Mouse (Mus musculus): ENCODE measurements around the gene Ctbp2.

The Ctbp2 gene

DNA sequence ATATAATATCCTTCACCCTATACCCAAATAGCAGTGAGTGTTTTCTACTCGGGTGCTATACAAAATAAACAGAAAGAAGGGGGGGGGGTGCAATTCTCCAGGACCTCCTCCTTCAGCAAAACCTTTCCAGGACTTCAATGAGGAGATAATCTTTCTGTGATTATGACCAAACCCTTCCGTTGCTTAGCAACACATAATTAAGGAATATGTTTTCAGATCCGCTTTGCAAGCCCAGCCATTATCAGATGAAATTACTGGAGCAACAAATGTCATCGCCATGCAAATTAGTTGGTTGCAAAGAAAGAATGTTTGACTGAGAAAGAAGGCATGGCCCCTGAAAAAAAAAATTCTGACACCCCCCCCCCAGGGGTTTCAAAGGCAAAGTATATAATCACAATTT, 112.5 kb downstream of the Ctbp2 start:
- in situ Hi-C loops (cut with MboI; ENCODE audit: low sequenced_read_pairs): no loop called here

DNA sequence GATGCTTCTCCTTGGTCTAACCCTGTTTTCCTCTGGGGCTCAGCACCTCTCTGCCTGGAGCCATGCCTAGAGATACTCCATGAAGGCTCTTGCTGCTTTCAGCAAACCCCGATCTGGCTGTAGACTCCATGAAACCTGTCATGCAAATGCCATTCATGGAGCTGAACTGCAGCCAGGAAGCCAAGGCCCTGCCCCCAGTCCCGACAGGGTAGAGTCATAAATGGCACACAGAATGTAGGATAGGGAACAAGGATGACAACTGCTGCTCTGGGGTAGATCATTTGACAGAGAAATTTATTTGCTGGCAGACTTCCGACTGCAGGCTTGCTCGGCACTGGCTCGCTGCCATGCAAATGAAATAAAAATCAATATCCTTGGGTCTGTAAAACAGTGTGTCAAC, 113.0 kb downstream of the Ctbp2 start:
- in situ Hi-C loops (cut with MboI; ENCODE audit: low sequenced_read_pairs): no loop called here

DNA sequence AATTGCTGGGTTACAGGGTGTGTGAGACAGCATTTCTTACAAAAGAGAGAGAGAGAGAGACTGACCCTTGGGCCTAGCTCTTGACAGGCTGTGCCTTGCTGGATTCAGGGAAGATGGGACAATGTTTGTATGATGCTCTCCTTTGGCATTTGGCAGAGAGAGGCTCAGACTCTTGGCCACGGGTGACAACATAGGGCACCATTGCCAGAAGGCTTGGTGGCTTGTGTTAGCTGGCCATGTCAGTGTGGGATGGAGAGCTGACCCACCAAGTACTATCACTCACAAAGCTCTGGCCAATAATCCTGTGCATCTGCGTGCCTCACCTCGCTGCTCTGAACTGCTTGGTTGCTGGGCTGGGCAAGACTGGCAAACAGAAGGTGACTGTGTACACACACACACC, 113.7 kb downstream of the Ctbp2 start:
- in situ Hi-C loops (cut with MboI; ENCODE audit: low sequenced_read_pairs): no loop called here

DNA sequence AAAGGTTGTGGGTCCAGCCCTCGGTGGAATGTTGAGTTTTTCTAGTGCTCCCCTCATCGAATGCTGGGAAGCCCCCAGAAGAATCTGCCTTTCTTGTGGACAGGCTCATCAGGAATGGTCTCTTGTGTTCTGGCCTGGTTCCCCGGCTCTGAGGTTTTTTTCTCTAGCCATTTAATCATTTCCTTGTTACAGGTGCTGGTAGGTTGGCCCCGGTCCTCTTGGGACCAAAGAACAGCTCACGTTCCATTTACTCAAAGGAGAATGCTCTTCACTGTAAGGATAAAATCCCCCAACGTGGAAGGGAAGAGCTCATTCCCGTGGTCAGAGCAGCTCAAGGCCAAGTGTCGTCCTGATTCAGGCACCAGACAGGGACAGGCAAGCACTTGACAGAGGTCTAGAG, 114.5 kb downstream of the Ctbp2 start:
- in situ Hi-C loops (cut with MboI; ENCODE audit: low sequenced_read_pairs): no loop called here

DNA sequence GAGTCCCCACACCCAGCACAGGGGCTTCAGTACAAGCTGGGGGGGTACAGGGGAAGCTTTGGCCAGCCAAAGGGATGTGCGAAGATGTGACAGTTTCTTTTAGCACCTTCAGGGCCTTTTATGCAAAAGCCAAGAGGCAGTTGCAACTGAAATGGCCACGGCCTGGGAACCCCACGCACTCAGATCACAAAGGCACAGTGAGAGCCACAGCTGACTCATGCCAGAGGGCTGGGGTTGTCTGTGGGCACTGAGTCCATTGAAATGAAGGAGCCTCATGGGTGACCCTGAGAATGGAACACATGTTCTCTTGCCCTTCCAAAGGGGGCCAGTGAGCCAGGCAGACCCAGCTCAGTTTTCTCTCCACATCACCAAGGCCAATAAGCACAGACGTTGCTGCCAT, 115.5 kb downstream of the Ctbp2 start:
- in situ Hi-C loops (cut with MboI; ENCODE audit: low sequenced_read_pairs): no loop called here

DNA sequence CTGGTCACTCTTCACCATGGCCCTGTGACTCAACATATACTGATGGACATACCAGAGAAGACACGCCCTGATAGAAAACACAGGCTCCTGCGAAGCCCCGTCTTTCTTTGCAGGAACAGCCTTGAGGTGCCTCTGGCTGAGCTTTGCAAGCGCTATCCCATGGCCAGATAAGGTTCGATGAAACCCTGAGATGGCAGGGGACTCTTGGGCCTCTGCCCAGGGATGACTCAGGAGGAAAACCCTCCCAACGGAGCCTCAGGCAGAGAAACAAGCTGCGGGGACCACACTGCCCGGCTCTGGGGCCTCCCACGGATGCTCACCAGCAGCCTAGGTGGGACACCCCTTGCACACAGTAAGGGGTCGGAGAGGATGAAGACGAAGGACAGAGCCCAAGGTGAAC, 116.8 kb downstream of the Ctbp2 start:
- in situ Hi-C loops (cut with MboI; ENCODE audit: low sequenced_read_pairs): no loop called here

DNA sequence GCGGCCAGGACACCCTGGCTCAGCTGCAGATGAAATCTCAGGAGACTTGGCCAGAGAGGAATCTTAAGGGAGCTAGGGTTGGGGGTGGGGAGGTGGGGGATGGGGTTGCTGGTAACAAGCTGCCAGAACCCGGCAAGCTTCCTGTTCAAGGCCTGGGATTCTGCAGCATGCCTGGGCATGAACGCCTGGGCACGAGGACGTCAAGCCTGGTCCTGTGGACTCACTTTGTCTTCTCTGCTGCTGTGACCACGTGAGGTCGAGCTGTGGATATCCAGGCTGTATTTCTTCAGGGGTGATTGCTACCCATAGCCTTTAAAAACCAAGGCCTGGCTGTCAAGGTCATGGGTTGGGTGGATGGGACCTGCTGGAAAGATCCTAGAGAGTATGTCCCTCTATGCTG, 118.4 kb downstream of the Ctbp2 start:
- in situ Hi-C loops (cut with MboI; ENCODE audit: low sequenced_read_pairs): no loop called here

DNA sequence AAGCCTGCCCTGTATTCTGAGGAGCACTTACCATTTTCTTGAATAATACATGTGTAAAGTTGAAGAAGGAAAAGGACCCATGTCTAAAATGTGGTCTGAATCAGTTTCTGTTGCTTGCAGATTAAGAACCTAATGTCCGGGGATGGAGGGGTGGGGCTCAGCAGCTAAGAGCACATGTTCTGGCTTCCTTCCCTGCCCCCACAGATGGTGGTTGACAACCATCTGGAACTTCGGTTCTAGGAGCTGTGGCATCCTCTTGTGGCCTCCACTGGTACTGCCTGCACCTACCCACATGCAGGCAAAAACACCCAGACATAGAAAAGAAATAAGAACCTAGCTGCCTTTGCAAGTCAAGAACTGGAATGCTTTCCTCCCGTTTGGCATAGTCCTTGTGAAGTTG, 120.7 kb downstream of the Ctbp2 start:
- in situ Hi-C loops (cut with MboI; ENCODE audit: low sequenced_read_pairs): no loop called here

DNA sequence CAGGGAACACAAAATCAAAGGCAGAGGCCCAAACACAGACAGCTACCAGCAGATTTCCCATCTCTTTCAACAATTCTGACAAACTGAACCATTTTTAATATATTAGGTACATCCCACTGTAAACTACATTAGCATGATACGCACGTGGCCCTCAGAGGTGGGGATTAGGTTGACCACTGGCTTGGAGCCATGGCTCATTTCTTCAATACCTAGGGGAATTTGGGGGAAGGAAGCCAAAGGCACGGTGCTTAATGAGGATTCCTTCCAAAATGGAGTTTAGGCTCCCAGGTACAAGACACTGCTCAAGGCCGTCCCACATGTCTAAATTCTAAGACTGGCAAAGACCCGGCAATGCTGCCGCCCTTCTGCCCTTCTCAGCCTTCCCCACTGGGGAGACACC, 121.9 kb downstream of the Ctbp2 start:
- in situ Hi-C loops (cut with MboI; ENCODE audit: low sequenced_read_pairs): no loop called here

DNA sequence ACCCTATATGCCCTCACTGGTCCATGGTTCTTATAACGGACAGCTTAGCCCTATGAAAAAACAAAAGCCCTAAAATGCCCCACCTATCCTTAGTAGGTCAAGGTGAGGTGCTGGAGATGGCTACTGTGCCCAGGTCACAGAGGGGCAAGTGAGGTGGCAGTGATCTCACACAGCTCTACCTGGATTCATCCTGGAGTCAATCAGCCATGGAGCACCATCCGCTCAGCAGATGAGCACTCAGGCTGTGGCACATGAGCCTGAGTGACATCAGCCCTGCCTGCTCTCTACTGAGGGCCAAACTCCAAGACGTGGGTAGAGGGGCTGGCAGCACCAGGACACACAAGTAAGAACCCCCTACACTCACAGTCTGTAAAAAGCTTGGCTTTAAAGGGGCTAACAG, 122.8 kb downstream of the Ctbp2 start:
- in situ Hi-C loops (cut with MboI; ENCODE audit: low sequenced_read_pairs): no loop called here

DNA sequence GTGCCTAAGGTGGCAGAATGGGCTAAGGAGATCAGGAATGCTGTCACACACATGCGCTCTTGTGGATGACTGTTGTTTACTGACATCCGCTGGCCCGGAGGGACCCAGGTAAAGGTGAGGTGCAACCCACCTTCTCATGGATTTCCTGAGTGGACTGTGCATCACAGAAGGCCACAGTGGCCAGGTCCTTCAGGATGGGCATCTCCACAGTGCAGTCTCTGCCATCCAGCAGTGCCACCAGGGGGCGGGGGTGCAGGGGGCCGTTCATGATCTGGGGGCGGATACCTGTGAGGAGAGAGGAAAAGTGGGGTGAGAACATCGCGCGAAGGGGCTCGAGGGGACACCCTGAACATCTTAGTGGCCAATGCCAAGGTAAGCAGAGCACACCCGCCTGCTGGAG, 125.1 kb downstream of the Ctbp2 start:
- in situ Hi-C loops (cut with MboI; ENCODE audit: low sequenced_read_pairs): loop anchor here (5.0 kb wide), 1 partner anchor 347 kb away; no protein-coding TSS in a partner anchor

DNA sequence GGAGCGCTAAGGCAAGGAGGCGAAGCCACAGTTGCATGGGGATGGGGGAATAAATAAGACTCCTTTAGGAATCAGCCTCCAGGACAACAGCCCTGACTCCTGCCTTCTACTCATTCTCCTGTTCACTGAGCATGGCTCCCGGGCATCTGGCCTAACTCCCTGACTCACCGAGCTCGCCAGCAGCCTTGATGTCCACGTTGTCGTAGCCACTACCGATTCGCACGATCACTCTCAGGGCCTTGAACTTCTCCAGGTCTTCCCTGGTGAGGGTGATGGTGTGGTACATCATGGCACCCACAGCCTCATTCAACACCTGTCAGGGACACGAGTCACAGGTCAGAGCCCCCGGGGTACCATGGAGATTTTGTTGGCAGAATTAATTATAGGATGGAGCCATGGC, 125.5 kb downstream of the Ctbp2 start:
- in situ Hi-C loops (cut with MboI; ENCODE audit: low sequenced_read_pairs): loop anchor here (5.0 kb wide), 1 partner anchor 346 kb away; no protein-coding TSS in a partner anchor

DNA sequence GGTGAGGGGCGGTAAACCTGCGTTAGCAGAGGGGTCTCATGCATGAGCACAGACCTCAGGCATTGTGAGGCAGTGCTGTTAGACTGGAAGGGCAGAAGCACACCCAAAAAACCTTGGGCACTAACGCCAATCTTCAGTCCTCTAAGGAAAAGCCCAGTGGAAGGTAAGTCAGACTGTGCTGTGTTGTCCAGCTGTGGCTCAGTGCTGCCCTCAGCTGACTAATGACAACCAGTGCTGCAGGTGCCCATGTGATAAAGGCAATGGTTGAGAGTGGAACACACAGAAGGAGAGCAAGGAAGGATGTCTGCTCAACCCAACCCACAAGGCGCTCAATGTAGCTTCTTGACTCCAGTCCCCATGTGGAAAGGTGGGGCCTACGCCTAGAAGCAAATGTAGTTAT, 127.8 kb downstream of the Ctbp2 start:
- in situ Hi-C loops (cut with MboI; ENCODE audit: low sequenced_read_pairs): loop anchor here (5.0 kb wide), 1 partner anchor 344 kb away; no protein-coding TSS in a partner anchor

DNA sequence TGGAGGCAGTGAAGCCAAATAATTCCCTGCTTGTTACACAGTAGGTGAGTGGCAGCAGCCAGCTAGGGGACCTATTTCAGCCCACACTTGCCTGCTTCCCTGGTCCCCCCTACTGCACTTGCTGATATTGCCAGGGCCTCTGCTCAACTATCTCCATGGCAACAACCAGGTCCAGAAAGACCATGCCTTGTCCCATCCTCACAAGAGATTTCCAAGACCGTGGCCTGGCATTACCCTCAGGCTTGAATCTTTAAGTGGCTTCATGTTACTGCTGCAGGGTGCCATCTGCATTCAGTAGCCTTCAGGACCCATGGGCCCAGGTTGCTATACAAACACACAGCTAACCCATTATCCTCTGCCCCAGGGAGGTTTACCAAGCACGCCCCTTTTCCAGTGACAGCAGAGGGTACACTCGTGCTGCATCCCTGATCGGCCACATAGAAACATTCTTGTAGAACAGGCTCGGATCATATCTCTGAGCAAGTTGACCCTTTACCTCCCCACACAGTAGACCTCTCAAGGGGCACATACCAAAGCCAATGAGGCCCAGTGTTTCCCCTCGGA, 129.4 kb downstream of the Ctbp2 start:
- in situ Hi-C loops (cut with MboI; ENCODE audit: low sequenced_read_pairs): loop anchor here (5.0 kb wide), 1 partner anchor 342 kb away; no protein-coding TSS in a partner anchor

DNA sequence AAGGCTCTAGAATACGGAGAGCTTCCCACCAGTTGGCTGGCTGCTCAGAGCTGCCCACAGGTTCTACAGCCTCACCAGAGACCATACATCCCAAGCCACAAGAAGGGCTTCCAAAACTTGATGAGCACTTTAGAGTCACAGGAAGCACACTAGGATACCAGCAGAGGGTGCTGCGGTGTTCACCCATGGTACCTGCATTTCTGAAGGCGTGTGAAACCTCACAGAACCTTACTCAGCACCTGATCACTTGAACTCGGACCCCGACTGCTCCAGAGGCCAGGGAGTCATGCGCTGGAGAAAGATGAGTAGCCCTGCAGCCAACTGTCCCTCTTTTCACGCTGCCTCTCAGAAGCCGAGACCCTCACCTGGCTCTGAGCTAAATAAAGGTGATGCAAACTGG, 130.0 kb downstream of the Ctbp2 start:
- in situ Hi-C loops (cut with MboI; ENCODE audit: low sequenced_read_pairs): no loop called here

DNA sequence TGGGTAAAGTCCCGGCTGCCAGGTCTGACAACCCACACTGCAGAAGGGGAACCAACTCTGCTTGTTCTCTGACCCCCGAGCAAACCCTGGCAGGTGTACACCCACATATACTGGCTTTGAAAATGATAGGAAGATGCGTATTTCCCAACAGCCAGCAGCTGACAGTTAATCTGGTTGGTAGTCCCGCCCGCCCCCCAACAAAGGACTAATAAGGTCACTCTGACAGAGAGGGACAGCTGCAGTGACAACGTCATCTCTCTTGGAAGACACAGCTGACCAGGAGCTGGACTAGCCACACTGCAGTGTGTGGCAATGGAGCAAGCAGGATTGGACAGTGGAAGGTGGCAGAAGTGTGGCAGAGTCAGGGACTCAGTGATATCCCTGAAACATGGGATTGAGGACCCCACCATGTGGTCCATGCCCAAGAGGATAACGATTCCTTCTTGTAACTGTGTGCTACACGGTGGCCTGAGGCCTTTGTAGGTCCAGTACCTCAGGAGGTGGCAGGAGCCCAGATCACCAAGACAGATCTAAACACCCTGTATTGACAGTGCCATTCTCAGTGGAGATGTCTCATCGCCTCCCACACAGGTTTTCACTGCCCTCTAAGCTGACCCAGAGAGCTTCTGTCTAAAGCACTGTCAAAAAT, 131.1 kb downstream of the Ctbp2 start:
- in situ Hi-C loops (cut with MboI; ENCODE audit: low sequenced_read_pairs): no loop called here

DNA sequence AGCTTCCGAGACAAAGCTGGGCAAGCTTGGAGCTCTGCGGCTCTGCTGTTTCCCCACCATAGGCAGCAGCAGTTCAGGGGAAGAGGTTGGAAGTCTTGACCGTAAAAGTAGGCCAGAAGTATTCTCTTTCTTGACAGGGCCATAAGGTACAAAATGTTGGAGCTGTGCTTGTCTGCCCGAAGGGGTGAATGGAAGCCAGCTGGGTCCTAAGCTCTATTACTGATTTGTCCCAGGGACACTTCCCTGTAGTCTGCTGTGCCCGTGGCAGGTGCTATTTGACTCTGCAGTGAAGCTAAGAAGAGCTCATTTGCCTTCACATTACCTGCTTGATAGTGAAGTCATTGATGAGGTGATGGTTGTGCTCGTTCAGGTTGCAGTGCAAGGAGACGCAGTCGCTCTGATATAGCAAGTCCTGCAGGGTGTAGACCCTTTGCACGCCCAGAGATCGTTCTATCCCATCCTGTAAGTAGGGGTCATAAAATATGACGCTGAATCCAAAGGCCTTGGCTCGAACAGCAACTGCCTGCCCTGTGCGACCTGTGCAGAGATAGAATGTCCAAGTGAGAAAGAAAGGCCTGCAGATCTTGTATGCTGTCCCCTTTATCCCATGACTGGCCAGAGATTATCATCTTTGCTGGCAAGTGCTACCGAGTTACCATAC, 132.8 kb downstream of the Ctbp2 start:
- in situ Hi-C loops (cut with MboI; ENCODE audit: low sequenced_read_pairs): no loop called here

DNA sequence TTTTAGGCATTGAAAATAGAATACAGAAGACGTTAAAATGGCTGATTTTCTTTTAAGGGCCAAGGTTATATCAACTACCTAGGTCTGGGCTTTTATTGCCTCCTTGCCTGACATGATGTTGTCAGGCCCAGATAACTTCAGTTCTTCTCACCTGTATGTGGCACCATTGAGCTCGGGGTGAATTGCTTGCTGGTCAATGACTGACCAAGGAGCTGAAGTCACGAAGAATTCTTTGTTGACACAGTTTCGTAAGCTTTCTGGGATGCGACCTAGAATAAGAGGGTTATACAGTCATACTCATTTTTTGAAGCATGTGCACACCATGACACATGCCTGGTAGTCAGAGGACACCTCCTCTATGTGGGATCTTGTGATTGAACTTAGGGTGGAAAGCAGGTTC, 134.3 kb downstream of the Ctbp2 start:
- in situ Hi-C loops (cut with MboI; ENCODE audit: low sequenced_read_pairs): no loop called here

DNA sequence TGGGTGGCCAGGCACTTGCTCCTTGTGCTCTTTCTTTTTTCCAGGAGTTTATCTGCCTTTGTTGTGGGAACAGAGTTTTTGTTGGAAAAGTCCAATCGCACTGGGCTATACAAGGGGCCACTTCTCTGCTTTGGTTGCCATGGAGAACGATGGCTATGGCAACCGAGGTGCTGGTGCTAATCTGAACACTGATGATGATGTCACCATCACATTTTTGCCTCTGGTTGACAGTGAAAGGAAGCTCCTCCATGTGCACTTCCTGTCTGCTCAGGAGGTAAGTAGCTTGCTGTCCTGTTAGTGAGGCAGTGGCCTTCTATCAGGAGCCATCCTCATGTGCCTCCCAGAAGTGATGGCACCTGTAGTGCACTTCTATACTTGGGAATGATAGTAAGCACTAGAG, 141.5 kb downstream of the Ctbp2 start:
- in situ Hi-C loops (cut with MboI; ENCODE audit: low sequenced_read_pairs): no loop called here

DNA sequence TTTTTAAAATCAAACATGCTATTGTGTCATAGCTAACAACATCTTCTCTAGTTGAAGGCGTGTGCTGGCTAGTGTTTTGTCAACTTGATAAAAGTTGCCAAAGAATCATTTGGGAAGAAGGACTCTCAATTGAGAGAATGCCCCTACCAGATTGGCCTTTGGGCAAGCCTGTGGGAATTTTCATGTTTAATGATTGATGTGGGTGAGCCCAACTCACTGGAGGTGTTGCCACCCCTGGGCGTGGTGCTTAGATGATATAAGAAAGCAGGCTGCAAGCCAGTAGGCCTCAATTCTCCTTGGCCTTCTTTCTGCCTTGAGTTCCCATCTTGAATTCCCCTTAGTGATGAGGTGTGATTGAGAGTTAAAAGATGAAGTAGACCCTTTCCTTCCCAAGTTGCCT, 146.2 kb downstream of the Ctbp2 start:
- in situ Hi-C loops (cut with MboI; ENCODE audit: low sequenced_read_pairs): no loop called here

DNA sequence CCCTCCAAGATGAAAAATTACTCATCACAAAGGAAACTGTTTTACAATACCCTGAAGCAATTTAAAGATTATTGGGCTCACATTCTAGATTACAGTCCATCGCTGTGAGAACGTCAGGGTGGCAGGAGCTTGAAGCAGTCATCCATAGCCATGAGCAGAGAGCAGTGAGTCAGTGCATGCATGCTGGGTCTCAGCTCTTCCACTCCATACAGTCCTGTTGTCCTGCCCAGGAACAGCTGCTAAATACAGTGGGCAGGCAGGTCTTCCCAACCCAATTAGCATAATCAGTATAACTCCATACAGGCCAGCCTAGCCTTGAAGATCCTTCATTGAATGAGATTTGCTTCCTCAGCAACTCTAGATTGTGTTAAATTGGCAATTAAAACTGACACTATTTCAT, 148.1 kb downstream of the Ctbp2 start:
- in situ Hi-C loops (cut with MboI; ENCODE audit: low sequenced_read_pairs): no loop called here

DNA sequence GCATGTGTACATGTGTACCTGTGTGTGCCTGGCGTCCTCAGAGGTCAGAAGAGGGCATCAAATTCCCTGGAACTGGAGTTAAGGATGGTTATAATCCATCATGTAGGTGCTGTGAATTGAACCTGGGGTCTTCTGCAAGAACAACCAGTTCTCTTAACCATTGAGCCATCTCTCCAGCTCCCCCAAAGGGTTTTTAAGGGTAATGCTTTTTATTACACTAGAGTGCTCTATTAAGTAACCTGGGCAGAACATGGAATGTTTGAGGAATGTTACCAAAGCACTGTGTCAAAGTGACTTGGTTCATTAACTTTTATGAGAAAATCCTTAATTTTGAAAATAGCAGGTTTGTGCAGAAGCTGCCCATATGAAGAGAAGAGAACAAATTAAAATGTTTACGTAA, 152.1 kb downstream of the Ctbp2 start:
- in situ Hi-C loops (cut with MboI; ENCODE audit: low sequenced_read_pairs): no loop called here

All from CH12F3 (cell line).